Mouse (Mus musculus) neutrophil, adult 5-6 weeks (primary cell): Measurements from ENCODE around the gene Samd9l. TPM values are rescaled to one million over a fixed set of nuclear protein-coding genes. Genes with fewer than 3 reads are reported as not detected.
A peak's percentile ranks its signal among the peaks of the same experiment; 100 is the strongest.
"Not testable (repeated sequence)": the region's sequence is repeated elsewhere in the genome, so short reads cannot be mapped to it uniquely, and the experiment has no call there.

Experiments
- ATAC-seq: fragments of 151-379, 151-347 bp; 2 replicates; pipeline ENCODE4 v1.8.0; 2017; ENCODE audit warnings: mild to moderate bottlenecking, moderate TSS enrichment; ENCODE audit not compliant: insufficient number of reproducible peaks, poor library complexity, low FRiP score, severe bottlenecking; ENCODE audit errors: extremely low read depth
- total RNA-seq: library from RNA; stranded (forward); fragments of 200-1000 nt; gene quantifications from 2 replicates; pipeline ENCODE4 v1.2.3, GENCODE M21; 2017

Gene Samd9l
- total RNA-seq, 1 experiment from 2014 or later = 384 TPM

- ATAC-seq = peak; percentile 91
Measured at GRCm38 (mm10) chr6:3345924-3346597, 53.3 kb downstream of the Samd9l start.

GRCm38 (mm10) chr6:3345043-3345639 is 54.2 kb downstream of the Samd9l start:
- peak; percentile 76 for ATAC-seq

- not testable (repeated sequence) for ATAC-seq
Measured at GRCm38 (mm10) chr6:3343603-3344247, 55.6 kb downstream of the Samd9l start.

- ATAC-seq = no peak
Measured at GRCm38 (mm10) chr6:3341479-3341878, 57.9 kb downstream of the Samd9l start.

- ATAC-seq = not testable (repeated sequence)
Measured at GRCm38 (mm10) chr6:3340928-3341327, 58.4 kb downstream of the Samd9l start.

- not testable (repeated sequence) for ATAC-seq
Measured at GRCm38 (mm10) chr6:3339131-3339530, 60.2 kb downstream of the Samd9l start.

Other genes with a start within 250 kb of the Samd9l start
- gene Hepacam2, start 98.7 kb upstream of the Samd9l start, total RNA-seq = 11.3 and 13.6 TPM in 2 replicates
- gene Vps50, start 98.8 kb upstream of the Samd9l start, total RNA-seq = 16.2 and 19.4 TPM in 2 replicates